Mouse (Mus musculus): ENCODE results near the gene Zfp513. TPM values are rescaled to one million over a fixed set of nuclear protein-coding genes. Genes with fewer than 3 reads are reported as not detected.
A peak's percentile ranks its signal among the peaks of the same experiment; 100 is the strongest.

Gene Zfp513
- polyA plus RNA-seq, 1 experiment from 2014 or later = 5.5 TPM

DNA sequence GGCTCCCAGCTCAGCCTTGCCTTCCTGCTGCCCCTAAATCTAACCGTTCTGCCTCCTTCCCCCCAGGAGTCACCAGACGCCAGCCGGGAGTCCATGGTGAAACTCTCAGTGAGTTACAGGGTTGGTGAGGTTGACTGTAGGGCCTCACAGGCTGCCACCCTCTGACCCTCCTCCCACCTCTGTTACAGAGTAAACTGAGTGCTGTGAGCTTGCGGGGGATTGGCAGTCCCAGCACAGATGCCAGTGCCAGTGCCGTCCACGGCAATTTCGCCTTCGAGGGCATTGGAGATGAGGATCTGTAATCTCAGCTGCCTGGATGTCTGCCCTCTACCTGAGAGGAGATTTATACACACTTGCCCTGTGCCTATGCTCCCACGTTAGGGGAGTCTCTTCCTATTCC lies 3.9 kb downstream of the Zfp513 start:
- Histone ChIP-seq H3K9ac (ENCODE audit: low read length) (no peak overlapping the region), H3K4me3 (ENCODE audit: low read depth, low read length) (no peak overlapping the region), H3K4me1 (ENCODE audit: control insufficient read depth, insufficient read depth, low read length) (peaks cover 8% of the 10 kb centered on the region), H3K4me2 (ENCODE audit: low read depth, severe bottlenecking) (no peak overlapping the region), H3K9me3 (ENCODE audit: control insufficient read depth, low read length) (peaks cover 5% of the 10 kb centered on the region), H3K36me3 (ENCODE audit: control insufficient read depth, insufficient read depth, low read length) (peaks cover 48% of the 10 kb centered on the region), H3K27me3 (ENCODE audit: control insufficient read depth, insufficient read depth, low read length) (no peaks in the 10 kb centered on the region), H3K27ac (replicated peaks; ENCODE audit: low read depth, low read length) (no peak overlapping the region)
- DNase-seq (ENCODE audit: low spot score) (no peak), ATAC-seq (ENCODE audit: insufficient number of reproducible peaks, low FRiP score, low TSS enrichment, low read depth) (no peak)
- WGBS = 85% methylated on average over 9 of the region's 9 CpGs

DNA sequence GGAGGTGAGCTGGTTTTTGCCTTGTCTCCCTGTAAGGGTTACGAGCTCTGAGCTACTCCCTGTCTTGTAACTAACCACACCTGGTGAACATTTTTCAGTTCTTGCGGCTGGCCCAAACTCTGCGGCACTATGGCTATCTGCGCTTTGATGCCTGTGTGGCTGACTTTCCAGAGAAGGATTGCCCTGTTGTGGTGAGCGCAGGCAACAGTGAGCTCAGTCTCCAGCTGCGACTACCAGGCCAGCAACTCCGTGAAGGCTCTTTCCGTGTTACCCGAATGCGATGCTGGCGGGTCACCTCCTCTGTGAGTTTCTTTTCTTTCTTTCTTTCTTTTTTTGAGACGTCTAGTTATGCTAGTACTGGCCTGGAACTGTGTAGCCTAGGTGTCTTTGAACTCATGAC lies 5.0 kb downstream of the Zfp513 start:
- Histone ChIP-seq H3K4me2 (ENCODE audit: low read depth, severe bottlenecking) (no peak overlapping the region), H3K9ac (ENCODE audit: low read length) (no peak overlapping the region), H3K9me3 (ENCODE audit: control insufficient read depth, low read length) (peaks cover 5% of the 10 kb centered on the region), H3K4me1 (ENCODE audit: control insufficient read depth, insufficient read depth, low read length) (peaks cover 7% of the 10 kb centered on the region), H3K27me3 (ENCODE audit: control insufficient read depth, insufficient read depth, low read length) (no peaks in the 10 kb centered on the region), H3K36me3 (ENCODE audit: control insufficient read depth, insufficient read depth, low read length) (peaks cover 42% of the 10 kb centered on the region), H3K4me3 (ENCODE audit: low read depth, low read length) (no peak overlapping the region; the same call in 1 of the 2 replicates), H3K27ac (replicated peaks; ENCODE audit: low read depth, low read length) (no peak overlapping the region)
- WGBS = 94% methylated on average over 12 of the region's 12 CpGs
- no peak for ATAC-seq (ENCODE audit: insufficient number of reproducible peaks, low FRiP score, low TSS enrichment, low read depth)
- no peak for DNase-seq (ENCODE audit: low spot score)

DNA sequence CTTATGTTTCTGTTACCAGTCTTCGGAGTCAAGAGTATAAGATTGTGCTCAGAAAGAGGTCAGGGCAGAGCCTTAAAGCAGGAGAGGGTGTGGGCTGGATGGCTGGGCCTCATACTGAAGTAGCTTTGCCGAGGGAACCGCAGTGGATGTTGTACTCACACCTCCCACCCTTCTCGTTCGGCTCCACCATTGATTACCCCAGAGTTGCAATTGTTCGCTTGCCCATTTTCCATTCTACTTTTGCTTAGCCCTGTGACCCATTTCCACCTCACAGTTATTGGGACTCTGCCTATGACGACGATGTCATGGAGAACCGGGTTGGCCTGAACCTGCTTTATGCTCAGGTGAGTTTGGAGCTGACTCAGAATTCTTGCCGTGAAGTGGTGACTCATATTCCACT lies 5.9 kb downstream of the Zfp513 start:
- no peak overlapping the region for H3K9ac ChIP-seq (ENCODE audit: low read length)
- H3K36me3 ChIP-seq (ENCODE audit: control insufficient read depth, insufficient read depth, low read length) = peaks cover 42% of the 10 kb centered on the region
- no peak overlapping the region for H3K27ac ChIP-seq (replicated peaks; ENCODE audit: low read depth, low read length)
- no peak overlapping the region for H3K4me3 ChIP-seq (ENCODE audit: low read depth, low read length)
- no peak overlapping the region for H3K4me2 ChIP-seq (ENCODE audit: low read depth, severe bottlenecking)
- DNase-seq (ENCODE audit: low spot score) = no peak
- WGBS = 91% methylated on average over 10 of the region's 10 CpGs
- ATAC-seq (ENCODE audit: insufficient number of reproducible peaks, low FRiP score, low TSS enrichment, low read depth) = no peak
- no peaks in the 10 kb centered on the region for H3K27me3 ChIP-seq (ENCODE audit: control insufficient read depth, insufficient read depth, low read length)
- peaks cover 5% of the 10 kb centered on the region for H3K9me3 ChIP-seq (ENCODE audit: control insufficient read depth, low read length)
- H3K4me1 ChIP-seq (ENCODE audit: control insufficient read depth, insufficient read depth, low read length) = peaks cover 14% of the 10 kb centered on the region

DNA sequence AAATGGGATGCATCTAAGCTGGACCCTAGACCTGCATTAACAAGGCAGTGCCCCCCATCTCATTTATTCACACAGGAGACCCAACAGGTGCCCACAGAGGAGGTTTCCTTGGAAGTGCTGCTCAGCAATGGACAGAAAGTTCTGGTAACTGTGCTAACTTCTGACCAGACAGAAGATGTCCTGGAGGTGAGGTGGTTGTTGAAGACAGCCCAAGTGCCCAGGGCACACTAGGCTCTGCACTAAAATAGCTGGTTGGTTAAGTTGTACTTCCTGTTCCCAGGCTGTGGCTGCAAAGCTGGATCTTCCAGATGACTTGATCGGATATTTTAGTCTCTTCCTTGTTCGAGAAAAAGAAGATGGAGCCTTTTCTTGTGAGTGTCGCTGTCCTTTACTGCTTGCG lies 6.4 kb downstream of the Zfp513 start:
- Histone ChIP-seq H3K9ac (ENCODE audit: low read length) (no peak overlapping the region), H3K9me3 (ENCODE audit: control insufficient read depth, low read length) (peaks cover 5% of the 10 kb centered on the region), H3K27me3 (ENCODE audit: control insufficient read depth, insufficient read depth, low read length) (no peaks in the 10 kb centered on the region), H3K27ac (replicated peaks; ENCODE audit: low read depth, low read length) (no peak overlapping the region), H3K4me1 (ENCODE audit: control insufficient read depth, insufficient read depth, low read length) (peaks cover 14% of the 10 kb centered on the region), H3K36me3 (ENCODE audit: control insufficient read depth, insufficient read depth, low read length) (peaks cover 43% of the 10 kb centered on the region), H3K4me3 (ENCODE audit: low read depth, low read length) (no peak overlapping the region), H3K4me2 (ENCODE audit: low read depth, severe bottlenecking) (no peak overlapping the region)
- no peak for ATAC-seq (ENCODE audit: insufficient number of reproducible peaks, low FRiP score, low TSS enrichment, low read depth)
- DNase-seq (ENCODE audit: low spot score) = no peak
- 93% methylated on average over 4 of the region's 4 CpGs for WGBS

DNA sequence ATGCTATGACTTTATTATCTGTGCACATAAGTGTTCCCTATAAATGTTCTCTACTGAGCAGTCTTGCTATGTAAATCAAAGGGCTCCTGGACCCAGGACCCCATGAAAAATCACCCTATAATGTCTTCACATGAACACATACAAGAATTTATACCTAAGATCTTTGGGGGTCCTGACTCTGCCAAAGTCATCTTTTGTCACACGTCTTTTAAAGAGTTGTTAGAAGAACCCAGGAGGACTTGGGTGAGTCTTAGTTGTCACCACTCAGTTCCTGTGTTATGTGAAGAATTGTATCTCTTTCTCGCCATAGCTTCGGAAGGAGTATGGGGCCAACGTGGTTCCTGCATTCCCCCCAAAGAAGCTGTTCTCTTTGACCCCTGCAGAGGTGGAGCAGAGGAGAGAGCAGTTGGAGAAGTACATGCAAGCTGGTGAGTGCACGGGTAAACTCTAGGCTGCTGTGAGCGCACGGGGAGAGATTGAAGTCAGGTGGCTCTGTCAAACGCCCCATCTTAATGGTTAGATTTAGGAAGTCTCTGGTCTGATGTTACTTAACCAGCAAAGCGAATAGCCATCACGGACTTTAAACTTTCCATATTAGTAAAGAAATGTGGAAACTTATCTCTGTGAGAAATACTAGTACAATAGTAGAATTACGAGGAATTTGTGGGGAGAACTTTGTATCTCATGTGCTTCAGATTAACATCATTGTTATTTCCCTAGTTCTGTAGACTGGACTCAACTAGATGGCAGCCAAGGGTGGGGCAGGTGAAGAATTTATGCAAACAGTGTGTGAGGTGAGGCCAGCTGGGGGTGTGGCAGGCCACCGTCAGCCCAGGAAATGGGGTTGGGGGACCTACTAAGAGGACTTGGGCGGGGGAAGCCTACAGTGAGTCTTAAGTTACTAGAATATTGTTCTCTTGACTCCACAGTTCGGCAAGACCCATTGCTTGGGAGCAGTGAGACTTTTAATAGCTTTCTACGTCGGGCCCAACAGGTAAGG lies 7.3 kb downstream of the Zfp513 start:
- Histone ChIP-seq H3K4me3 (ENCODE audit: low read depth, low read length) (peak overlapping the region; percentile 90; the same call in 1 of the 2 replicates), H3K36me3 (ENCODE audit: control insufficient read depth, insufficient read depth, low read length) (peaks cover 45% of the 10 kb centered on the region), H3K9me3 (ENCODE audit: control insufficient read depth, low read length) (no peaks in the 10 kb centered on the region; the same call in 1 of the 2 replicates), H3K27me3 (ENCODE audit: control insufficient read depth, insufficient read depth, low read length) (no peaks in the 10 kb centered on the region), H3K27ac (replicated peaks; ENCODE audit: low read depth, low read length) (no peak overlapping the region), H3K4me2 (ENCODE audit: low read depth, severe bottlenecking) (peak overlapping the region; percentile 81; the same call in 1 of the 2 replicates), H3K9ac (ENCODE audit: low read length) (no peak overlapping the region), H3K4me1 (ENCODE audit: control insufficient read depth, insufficient read depth, low read length) (peaks cover 14% of the 10 kb centered on the region)
- ATAC-seq (ENCODE audit: insufficient number of reproducible peaks, low FRiP score, low TSS enrichment, low read depth) (no peak), DNase-seq (ENCODE audit: low spot score) (no peak)
- 90% methylated on average over 16 of the region's 16 CpGs for WGBS

DNA sequence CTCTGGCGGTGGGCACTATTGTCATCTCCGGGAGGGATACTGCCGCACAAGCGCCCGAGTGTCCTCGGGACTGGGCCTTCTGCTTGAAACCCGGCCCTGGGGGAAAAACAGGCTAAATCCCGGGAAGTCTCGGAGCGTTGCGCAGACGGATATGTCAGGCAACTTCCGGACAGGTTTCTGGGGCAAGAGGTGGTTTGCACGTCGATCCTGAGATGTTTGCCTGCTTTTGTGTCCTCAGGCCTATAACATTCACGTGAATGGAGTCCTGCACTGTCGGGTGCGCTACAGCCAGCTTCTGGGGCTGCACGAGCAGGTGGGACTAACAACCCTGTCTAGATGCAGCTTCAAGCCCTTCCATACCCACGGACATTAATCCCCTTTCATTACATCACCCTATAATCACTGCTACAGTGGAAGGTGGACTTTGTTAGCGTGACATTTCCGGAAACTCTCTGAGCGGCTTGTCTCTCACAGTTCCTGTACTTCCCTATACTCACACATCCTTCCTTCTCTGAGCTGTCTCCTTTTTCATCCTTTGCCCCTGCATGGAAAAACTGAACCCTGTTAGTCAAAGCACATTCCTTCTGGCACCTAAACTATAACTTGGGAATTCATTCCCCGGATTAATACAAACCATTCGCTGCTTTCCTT lies 8.3 kb downstream of the Zfp513 start:
- 12% methylated on average over 25 of the region's 25 CpGs for WGBS
- DNase-seq (ENCODE audit: low spot score) (no peak), ATAC-seq (ENCODE audit: insufficient number of reproducible peaks, low FRiP score, low TSS enrichment, low read depth) (no peak)
- Histone ChIP-seq H3K9ac (ENCODE audit: low read length) (peak overlapping the region; percentile 91), H3K27me3 (ENCODE audit: control insufficient read depth, insufficient read depth, low read length) (no peaks in the 10 kb centered on the region), H3K4me1 (ENCODE audit: control insufficient read depth, insufficient read depth, low read length) (peaks cover 14% of the 10 kb centered on the region), H3K27ac (replicated peaks; ENCODE audit: low read depth, low read length) (peak overlapping the region; percentile 56), H3K36me3 (ENCODE audit: control insufficient read depth, insufficient read depth, low read length) (peaks cover 39% of the 10 kb centered on the region), H3K9me3 (ENCODE audit: control insufficient read depth, low read length) (no peaks in the 10 kb centered on the region; the same call in 1 of the 2 replicates), H3K4me2 (ENCODE audit: low read depth, severe bottlenecking) (peak overlapping the region; percentile 81), H3K4me3 (ENCODE audit: low read depth, low read length) (peak overlapping the region; percentile 90)

DNA sequence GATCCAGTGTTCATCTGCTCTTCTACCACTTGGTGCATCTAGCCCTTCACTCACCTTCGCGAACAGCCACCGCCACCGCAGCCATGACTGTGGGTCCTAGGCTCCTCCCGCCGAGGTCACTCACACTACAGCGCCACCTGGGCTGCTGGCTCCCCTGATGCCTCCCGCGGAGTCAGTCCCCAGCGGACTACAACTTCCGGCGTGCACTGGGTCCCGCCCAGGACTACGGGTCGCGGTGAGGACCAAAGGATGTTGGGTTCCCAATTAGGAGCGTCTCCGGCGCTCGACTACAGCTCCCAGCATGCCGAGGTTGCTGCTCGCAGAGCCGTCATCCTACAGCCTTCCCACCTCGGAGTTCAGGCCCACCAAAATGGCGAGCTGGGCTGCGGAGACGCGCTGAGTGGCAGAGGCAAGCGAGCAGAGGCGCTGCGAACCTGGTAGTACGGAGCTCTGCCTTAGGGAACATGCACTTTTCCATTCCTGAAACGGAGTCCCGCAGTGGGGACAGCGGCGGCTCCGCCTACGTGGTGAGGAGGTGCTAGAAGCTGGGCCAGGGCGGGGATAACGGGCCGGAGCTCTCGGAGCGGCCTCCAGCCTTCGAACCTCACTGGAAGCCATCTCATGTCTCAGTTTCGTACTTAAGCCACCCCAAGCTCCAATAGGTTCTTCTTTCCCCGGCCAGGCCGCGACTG lies 9.0 kb downstream of the Zfp513 start, which contains the start of the genes Snx17 and Eif2b4:
TSS of gene Snx17 (plus strand) at position 289 of the 692 bp plus-strand sequence.
TSS of gene Eif2b4 (minus strand) at position 492 of the 692 bp plus-strand sequence.
- Histone ChIP-seq H3K9me3 (ENCODE audit: control insufficient read depth, low read length) (no peaks in the 10 kb centered on the region; the same call in 1 of the 2 replicates), H3K27me3 (ENCODE audit: control insufficient read depth, insufficient read depth, low read length) (no peaks in the 10 kb centered on the region), H3K9ac (ENCODE audit: low read length) (peak within 1 kb of the TSS; percentile 91), H3K27ac (replicated peaks; ENCODE audit: low read depth, low read length) (peak within 1 kb of the TSS; percentile 56), H3K4me3 (ENCODE audit: low read depth, low read length) (peak within 1 kb of the TSS; percentile 90), H3K4me2 (ENCODE audit: low read depth, severe bottlenecking) (peak within 1 kb of the TSS; percentile 81), H3K36me3 (ENCODE audit: control insufficient read depth, insufficient read depth, low read length) (peaks cover 35% of the 10 kb centered on the region), H3K4me1 (ENCODE audit: control insufficient read depth, insufficient read depth, low read length) (peaks cover 14% of the 10 kb centered on the region)
- ATAC-seq (ENCODE audit: insufficient number of reproducible peaks, low FRiP score, low TSS enrichment, low read depth) (peak; percentile 96), DNase-seq (ENCODE audit: low spot score) (peak; percentile 100)
- WGBS = under 1% methylated on average over 48 of the region's 48 CpGs

Measured in limb, embryonic 11.5 days (tissue).